Mouse (Mus musculus) monocyte, adult 2 months (primary cell): ENCODE results near the gene Scgb2b7.
"Not testable (repeated sequence)": the region's sequence is repeated elsewhere in the genome, so short reads cannot be mapped to it uniquely, and the experiment has no call there.

Experiments used
- DNase-seq, 2 experiments: peaks; one replicate each; pipeline ENCODE4 v3.0.0; 2022; ENCODE audit warnings: low spot score in 2 of 2, low read depth in 1 of 2

Scgb2b7 gene

GRCm38 (mm10) chr7:31705657-31706056 lies at the start of gene Scgb2b7:
Scgb2b7 (minus strand) TSS chr7:31705757.
- not testable (repeated sequence) for DNase-seq

DNA sequence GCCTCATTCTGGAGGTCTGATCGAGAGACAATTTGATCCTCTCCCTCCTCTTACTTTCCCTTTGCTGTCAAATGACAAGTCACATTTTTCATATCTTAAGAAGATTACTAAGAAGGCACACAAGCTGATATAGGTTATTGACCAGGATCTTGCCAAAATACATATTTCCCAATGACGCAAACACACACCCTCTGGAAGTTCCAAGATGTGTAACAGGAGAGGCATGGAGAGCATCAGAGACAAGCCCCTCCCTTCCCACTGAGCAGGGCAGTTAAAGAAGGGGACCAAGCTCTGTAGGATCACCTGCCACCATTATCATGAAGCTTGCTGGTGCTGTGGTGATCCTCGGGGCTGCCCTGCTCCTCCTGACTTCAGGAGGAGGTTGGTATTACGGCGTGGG lies 6.8 kb upstream of the Scgb2b7 start, which contains the start of gene Scgb1b7:
Gene Scgb1b7 (plus strand): TSS at position 301 of the 400 bp plus-strand sequence.
- DNase-seq = not testable (repeated sequence)
